Mouse (Mus musculus): ENCODE data around the gene Timm13.
A peak's percentile ranks its signal among the peaks of the same experiment; 100 is the strongest.

Gene Timm13

DNA sequence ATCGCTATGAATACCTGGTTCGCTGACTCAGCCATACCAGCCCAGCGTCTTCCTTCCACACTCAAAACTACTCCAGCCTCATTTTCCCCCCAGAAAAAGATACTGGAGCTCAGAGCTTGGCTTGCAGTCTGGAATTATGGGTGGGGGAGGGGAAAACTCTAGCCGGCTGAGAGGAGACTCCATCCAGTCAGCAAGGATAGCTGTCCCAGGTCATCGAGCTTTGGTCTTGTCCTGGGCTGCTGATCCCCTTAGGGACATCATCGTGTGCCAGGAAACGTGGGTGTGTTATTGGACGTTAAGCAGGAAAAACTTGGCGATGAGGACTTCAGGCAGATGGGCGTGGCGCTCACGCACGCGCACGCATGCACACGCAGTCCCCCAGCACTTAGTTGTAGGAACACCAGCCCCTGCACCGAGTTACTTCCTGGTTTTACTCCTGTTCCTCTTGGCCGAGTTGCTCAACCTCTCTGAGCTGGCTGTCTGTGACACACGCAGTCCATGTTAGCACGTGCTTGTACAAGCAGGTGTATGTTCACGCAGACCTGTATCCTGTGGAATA lies 32.7 kb upstream of the Timm13 start:
- DNase-seq (ENCODE audit: low read depth in 2 of 2, low spot score in 2 of 2), result no peak

DNA sequence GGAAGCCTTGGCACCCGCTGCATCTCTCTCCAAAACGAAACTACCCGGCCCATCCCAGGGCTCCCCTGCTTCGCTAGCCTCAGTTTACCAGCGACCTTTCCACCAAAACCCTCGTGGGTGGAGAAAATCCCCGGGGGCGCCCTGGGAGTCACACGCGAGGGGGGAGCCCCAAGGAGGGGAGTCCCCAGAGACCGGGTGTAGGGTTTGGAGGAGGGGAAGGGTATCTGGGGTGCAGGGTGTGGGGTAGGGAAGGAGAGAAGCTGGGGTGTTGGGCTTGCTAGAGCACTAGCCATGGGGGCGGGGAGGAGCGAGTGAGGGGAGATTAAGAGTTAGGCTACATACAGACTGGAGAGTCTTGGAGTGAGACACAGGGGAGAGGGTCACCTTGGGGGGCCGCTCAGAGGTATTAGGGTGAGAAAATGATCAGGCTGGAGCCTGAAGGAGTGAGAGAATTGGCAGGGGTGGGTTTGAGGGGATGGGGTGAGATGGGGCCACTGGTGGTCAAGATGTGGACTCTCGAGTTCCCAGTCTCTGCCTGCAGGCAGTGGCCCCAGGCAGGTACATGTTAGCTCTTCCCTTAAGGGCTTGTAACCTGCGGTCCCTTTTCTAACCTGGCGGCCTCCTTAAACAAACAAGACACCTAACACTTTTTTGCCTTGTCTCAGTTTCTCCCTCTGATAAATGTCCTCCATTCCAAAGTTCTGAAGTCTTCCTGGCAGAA lies 32.1 kb upstream of the Timm13 start:
- DNase-seq (ENCODE audit: low read depth in 2 of 2, low spot score in 2 of 2), result no peak

DNA sequence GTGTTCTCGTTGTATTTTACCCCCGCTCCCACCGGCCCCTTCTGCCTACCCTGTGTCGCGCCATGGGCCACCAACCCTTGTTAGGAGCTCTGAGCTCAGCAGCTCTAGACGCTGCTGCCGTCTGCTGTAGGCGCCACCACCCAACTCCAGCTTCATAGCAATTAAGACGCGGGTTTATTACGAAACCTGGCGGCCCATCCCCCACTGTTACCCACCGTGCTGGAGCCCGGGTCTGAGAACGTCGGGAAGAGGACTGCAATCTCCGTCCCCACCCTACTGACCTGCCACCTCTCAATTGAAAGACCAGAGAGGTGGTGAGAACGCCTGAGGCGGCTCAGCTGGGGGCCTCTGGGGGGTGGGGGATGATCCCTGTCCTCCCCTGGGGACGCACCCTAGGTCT lies 31.4 kb upstream of the Timm13 start:
- DNase-seq (ENCODE audit: low read depth in 2 of 2, low spot score in 2 of 2), result no peak

- DNase-seq (ENCODE audit: low read depth in 2 of 2, low spot score in 2 of 2), result no peak
Measured at GRCm38 (mm10) chr10:80931695-80932094, 30.9 kb upstream of the Timm13 start.

GRCm38 (mm10) chr10:80931153-80931671 lies 30.4 kb upstream of the Timm13 start:
- no peak for DNase-seq (ENCODE audit: low read depth in 2 of 2, low spot score in 2 of 2)

DNA sequence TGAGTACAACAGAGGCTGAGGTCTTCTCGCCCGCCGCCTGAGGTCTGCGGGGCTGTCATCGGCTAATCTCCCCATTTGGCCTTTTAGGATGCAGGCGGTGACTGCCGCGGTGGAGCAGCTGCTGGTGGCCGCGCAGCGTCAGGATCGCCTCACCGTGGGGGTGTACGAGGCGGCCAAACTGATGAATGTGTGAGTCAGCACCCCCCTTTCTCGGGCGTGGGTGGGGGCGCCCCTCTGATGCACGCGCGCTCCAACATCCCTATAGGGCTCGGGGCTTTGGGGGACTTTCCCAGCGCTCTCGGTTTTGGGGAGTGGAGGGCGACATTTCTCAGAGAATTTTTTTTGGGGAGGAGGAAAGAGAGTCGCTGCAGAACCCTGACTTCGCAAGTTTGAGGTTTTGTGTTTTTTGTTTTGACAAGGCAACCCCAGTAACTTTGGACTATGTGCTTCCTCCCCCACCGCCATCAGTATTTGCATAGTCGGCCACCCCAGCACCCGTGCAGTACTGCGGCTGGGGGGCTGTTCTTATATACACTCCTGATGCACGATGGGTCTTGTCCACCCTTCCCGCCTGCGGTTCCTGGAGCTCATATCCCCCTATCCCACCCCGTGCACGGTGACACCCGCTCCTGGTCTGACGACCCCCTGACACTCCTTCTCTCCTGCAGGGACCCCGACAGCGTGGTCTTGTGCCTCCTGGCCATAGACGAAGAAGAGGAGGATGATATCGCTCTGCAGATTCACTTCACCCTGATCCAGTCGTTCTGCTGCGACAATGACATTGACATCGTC lies 29.8 kb upstream of the Timm13 start:
- DNase-seq (ENCODE audit: low read depth in 2 of 2, low spot score in 2 of 2), result peak in 1 of 2 experiments; percentile 36

GRCm38 (mm10) chr10:80929299-80930226 lies 28.8 kb upstream of the Timm13 start, which contains the start of gene Gadd45b:
Gene Gadd45b (plus strand): TSS chr10:80930073.
- DNase-seq (ENCODE audit: low read depth in 2 of 2, low spot score in 2 of 2), result peak; percentile 97 to 98

- DNase-seq (ENCODE audit: low read depth in 2 of 2, low spot score in 2 of 2), result peak; percentile 82 to 85
Measured at GRCm38 (mm10) chr10:80928586-80929298, 28.0 kb upstream of the Timm13 start.

DNA sequence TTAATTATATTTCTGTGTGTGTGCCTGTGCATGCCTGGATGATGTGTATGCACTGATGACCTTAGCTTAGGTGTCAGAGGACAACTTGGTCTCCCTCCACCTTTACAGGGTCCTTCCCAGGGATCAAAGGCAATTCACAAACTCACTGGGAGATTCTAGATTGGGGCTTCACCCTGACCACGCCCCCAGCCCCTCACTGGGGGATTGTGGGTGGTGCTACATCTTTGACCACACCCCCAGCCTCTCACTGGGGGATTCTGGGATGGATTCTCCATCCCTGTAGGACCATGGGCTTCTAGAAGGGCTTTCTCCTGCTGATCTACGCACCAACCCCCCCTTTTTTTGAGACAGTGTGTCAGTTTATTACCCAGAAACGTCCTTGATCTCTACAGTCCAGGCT lies 24.7 kb upstream of the Timm13 start:
- DNase-seq (ENCODE audit: low read depth in 2 of 2, low spot score in 2 of 2), result no peak

DNA sequence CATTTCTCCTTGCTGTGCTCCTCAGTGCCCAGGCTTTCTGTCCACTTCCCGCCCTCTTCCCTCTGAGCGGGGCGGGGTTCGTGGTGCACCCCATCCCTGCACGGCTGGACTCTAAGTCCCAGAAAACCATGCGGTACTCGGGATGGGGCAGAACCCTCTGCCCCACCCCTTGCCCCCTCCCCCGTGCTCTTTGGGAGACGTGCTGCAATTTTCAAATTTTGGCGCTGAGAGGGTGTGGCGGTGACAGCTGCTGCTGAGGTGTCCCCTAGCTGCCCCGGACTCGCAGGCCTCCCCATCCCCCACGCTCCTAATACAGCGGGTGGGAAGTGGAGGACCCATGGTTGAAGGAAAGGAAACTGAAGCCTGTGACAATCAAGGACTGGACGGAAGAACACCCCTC lies 21.2 kb upstream of the Timm13 start:
- DNase-seq (ENCODE audit: low read depth in 2 of 2, low spot score in 2 of 2), result no peak

- DNase-seq (ENCODE audit: low read depth in 2 of 2, low spot score in 2 of 2), result peak; percentile 36 to 40
Measured at GRCm38 (mm10) chr10:80917779-80918434, 17.1 kb upstream of the Timm13 start, which contains the start of gene Lmnb2. Gene Lmnb2 (minus strand): TSS chr10:80918245.

DNA sequence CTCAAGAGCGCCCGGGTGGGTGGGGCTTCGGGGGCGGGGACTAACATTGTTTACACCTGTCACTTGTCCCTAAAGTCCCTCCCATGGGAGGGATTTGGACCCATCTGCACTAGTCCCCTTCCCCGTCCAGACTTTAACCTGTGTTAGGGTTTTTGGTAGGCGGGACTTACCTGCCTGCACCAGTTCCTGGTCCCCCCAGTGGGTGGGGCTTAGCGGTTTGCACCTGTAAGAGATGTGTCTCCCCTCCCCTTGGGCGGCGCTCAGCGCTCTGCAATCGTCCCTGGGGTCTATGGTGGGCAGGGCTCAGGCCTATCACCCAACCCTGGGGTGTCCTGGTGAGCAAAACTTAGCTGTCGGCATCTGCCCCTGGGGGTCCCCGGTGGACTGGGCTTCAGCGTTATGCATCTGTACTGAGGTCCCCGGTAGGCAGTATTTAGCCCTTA lies 16.6 kb upstream of the Timm13 start:
- DNase-seq (ENCODE audit: low read depth in 2 of 2, low spot score in 2 of 2), result no peak

- no peak for DNase-seq (ENCODE audit: low read depth in 2 of 2, low spot score in 2 of 2)
Measured at GRCm38 (mm10) chr10:80915736-80916135, 15.0 kb upstream of the Timm13 start.

GRCm38 (mm10) chr10:80915260-80915659 lies 14.5 kb upstream of the Timm13 start:
- no peak for DNase-seq (ENCODE audit: low read depth in 2 of 2, low spot score in 2 of 2)

DNA sequence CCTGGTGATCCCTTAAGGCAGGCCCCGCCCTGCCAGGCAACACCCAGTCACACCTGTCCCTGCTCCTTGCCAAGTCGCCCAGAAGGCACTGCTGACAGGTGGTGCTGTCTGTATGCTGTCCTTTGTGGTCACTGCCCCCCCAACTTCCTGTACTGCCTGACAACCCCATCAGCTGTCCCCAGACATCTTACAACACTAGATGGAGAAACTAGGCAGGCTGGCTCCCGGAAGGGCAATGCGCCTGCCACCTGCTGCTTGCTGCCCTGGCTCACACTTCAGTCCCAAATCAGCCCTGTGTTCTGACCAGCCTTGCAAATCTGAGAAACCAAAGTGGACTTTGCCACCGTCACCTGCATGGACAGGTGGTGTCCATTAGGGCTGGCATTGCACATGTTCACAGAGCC lies 13.5 kb upstream of the Timm13 start:
- no peak for DNase-seq (ENCODE audit: low read depth in 2 of 2, low spot score in 2 of 2)

- no peak for DNase-seq (ENCODE audit: low read depth in 2 of 2, low spot score in 2 of 2)
Measured at GRCm38 (mm10) chr10:80913364-80914011, 12.7 kb upstream of the Timm13 start.

DNA sequence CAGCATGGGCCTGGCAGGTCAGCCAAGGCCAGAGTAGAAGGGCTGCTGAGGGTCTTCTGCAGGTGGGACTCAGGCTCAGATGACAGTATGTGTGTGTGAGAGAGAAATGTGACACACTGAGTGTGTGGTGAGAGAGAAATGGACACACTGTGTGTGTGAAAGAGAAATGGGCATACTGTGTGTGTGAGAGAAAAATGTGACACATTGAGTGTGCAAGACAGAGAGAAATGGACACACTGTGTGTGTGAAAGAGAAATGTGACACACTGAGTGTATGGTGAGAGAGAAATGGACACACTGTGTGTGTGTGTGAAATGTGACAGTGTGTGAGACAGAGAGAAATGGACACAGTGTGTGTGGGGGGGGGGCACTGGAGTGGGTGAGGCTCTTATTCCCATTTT lies 11.1 kb upstream of the Timm13 start:
- DNase-seq (ENCODE audit: low read depth in 2 of 2, low spot score in 2 of 2), result no peak

DNA sequence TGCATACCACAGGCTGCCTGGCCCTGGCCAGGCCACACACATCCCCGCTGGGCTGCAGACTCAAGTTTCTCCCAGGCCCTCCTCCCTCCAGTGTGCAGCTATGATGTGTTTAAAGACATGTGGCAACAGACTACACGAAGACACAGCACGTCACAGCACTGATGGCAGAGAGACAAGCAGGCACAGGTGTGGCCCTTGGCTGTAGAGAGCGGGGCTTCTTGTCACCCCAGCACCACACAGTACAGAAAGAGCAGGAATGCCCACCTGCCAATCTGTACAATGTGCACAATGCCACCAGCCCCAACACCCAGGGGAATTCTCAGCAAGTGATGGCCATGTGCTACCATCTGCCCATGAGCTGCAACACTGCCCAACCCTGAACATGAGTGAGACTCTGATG lies 10.6 kb upstream of the Timm13 start:
- no peak for DNase-seq (ENCODE audit: low read depth in 2 of 2, low spot score in 2 of 2)

Measured in CD8-positive naive resting alpha-beta T cell, adult 2 months (primary cell).